Comparison of ENCODE assay signal across 9 mouse cellular contexts in the genomic region with DNA sequence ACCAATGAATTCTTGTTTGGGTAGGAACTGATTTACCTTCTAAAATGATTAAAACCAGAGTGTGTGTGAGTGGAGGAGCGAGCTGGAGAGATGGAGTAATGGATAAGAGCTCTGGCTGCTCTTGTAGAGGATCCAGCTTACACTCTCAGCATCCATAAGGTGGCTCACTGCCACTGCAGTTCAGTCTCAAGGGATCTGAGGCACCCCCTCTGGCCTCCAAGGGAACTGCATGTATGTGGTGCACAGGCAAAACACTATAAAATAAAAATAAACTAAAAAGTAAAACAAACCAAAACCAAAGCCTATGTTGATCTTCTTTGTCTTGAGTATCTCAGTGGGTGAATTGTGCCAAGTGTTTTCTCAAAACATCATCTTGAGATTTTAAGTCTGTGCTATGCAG. TPM values are rescaled to one million over a fixed set of nuclear protein-coding genes. Genes with fewer than 3 reads are reported as not detected.
DNase-seq lines count a peak whose midpoint lies in the region; ATAC-seq and TF ChIP-seq lines count a peak whose summit lies in the region.
"Had no signal": no experiment of that assay in that cellular context is flagged by ENCODE, and none has a peak within 500 bp of the region (broad histone marks: within the 10 kb centered on the region; RNA-seq: fewer than 3 reads in every experiment).

No protein-coding gene starts in this region.

- no peak overlapping the region for H3K9ac ChIP-seq in liver, adult 2 months (ENCODE audit: low read depth, low read length)
- H3K9ac ChIP-seq in liver, embryonic 12.5 days = no peak overlapping the region

- TF ChIP-seq CTCF in liver, adult 2 months (IDR thresholded peaks at IDR 0.05; ENCODE audit: low read depth, low read length) = peak; percentile 89

- peaks cover 16% of the 10 kb centered on the region for H3K4me1 ChIP-seq in liver, adult 2 months (ENCODE audit: control insufficient read depth, insufficient read depth, low read length)
- H3K4me1 ChIP-seq in liver, embryonic 12.5 days = peaks cover 38% of the 10 kb centered on the region

- no peak overlapping the region for H3K27ac ChIP-seq in liver, adult 2 months (replicated peaks; ENCODE audit: insufficient read depth, low read depth, low read length)
- no peak overlapping the region for H3K27ac ChIP-seq in liver, embryonic 12.5 days

- H3K27me3 ChIP-seq in liver, adult 2 months (ENCODE audit: control insufficient read depth, insufficient read depth, low read length) = no peaks in the 10 kb centered on the region
- H3K27me3 ChIP-seq in liver, embryonic 12.5 days (replicated peaks) = peaks cover 19% of the 10 kb centered on the region

- H3K9me3 ChIP-seq in liver, embryonic 12.5 days (replicated peaks) = no peaks in the 10 kb centered on the region

- TF ChIP-seq POLR2A in liver, adult 2 months (IDR thresholded peaks at IDR 0.05; ENCODE audit: extremely low read depth, insufficient read depth, low read length) = no peak

- peak; percentile 73 for DNase-seq in liver, adult 2 months (ENCODE audit: extremely low read depth, low read depth, low spot score)
- DNase-seq in Muller cell, postnatal 12 days (ENCODE audit: inconsistent ontology term) = peak; percentile 75
- DNase-seq in cerebellum, postnatal 10 days = peak; percentile 77 to 83
- DNase-seq in left cerebral cortex, adult 18-20 months (ENCODE audit: low spot score in 2 of 2) = peak; percentile 82 to 84
- peak; percentile 36 for DNase-seq in urinary bladder, postnatal 10 days (ENCODE audit: low spot score)

- no peak overlapping the region for H3K4me3 ChIP-seq in liver, adult 2 months (ENCODE audit: insufficient read depth, low read depth, low read length)
- no peak overlapping the region for H3K4me3 ChIP-seq in liver, embryonic 12.5 days
- H3K4me3 ChIP-seq: myocyte had no signal

- no peaks in the 10 kb centered on the region for H3K36me3 ChIP-seq in liver, adult 2 months (ENCODE audit: control insufficient read depth, insufficient read depth, low read length)
- H3K36me3 ChIP-seq in liver, embryonic 12.5 days = no peaks in the 10 kb centered on the region

- 32% methylated on average over 1 of the region's 1 CpGs for WGBS in liver, adult 2 months
- 13% methylated on average over 1 of the region's 1 CpGs for WGBS in liver, embryonic 12.5 days (ENCODE audit: insufficient replicate concordance)

- no peak for ATAC-seq in liver, embryonic 12.5 days
- peak; percentile 85 for ATAC-seq in granulocyte monocyte progenitor cell, adult 5-6 weeks (replicated peaks; ENCODE audit: poor library complexity, severe bottlenecking)
- ATAC-seq in neutrophil, adult 5-6 weeks (ENCODE audit: extremely low read depth, insufficient number of reproducible peaks, low FRiP score, poor library complexity, severe bottlenecking) = peak; percentile 88

- no peak overlapping the region for H3K4me2 ChIP-seq in liver, embryonic 12.5 days

- H3K79me2 ChIP-seq in liver, adult 2 months (ENCODE audit: control insufficient read depth, insufficient read depth, low read length) = no peaks in the 10 kb centered on the region

RNA-seq across cellular contexts. Expression of a gene that starts 4.6 kb away (rescaled TPM):
- total RNA-seq in liver, adult 2 months (2014; rRNA removed) = 0.18 and 0.34 TPM in 2 replicates
- 0.49 and 0.64 TPM in 2 replicates for polyA plus RNA-seq in liver, adult 2 months (2012; rRNA removed)
- polyA plus RNA-seq in liver, embryonic 12.5 days (2016; fragmentation: Nextera tagmentation; extraction: Ambion mirVana) = 0.25 TPM in 2 replicates
- not detected in 2 replicates for total RNA-seq in granulocyte monocyte progenitor cell, adult 5-6 weeks (2014; fragmentation: Nextera tagmentation)
- total RNA-seq in granulocyte monocyte progenitor cell, adult 5-6 weeks (2017) = not detected in 2 replicates
- under 1 TPM; 0.16 to 0.23 TPM for total RNA-seq in left cerebral cortex, adult 18-20 months (2021)
- total RNA-seq in neutrophil, adult 5-6 weeks (2017) = 0.37 TPM in 1 of 2 replicates, not detected in the other

RNA-seq across cellular contexts. Expression of a gene that starts 5.1 kb away (rescaled TPM):
- 29.8 and 32.5 TPM in 2 replicates for total RNA-seq in liver, adult 2 months (2014; rRNA removed)
- 13.3 and 15.4 TPM in 2 replicates for polyA plus RNA-seq in liver, adult 2 months (2012; rRNA removed)
- polyA plus RNA-seq in liver, embryonic 12.5 days (2016; fragmentation: Nextera tagmentation; extraction: Ambion mirVana) = 12.8 and 13.0 TPM in 2 replicates
- 8.8 and 12.8 TPM in 2 replicates for total RNA-seq in granulocyte monocyte progenitor cell, adult 5-6 weeks (2014; fragmentation: Nextera tagmentation)
- total RNA-seq in granulocyte monocyte progenitor cell, adult 5-6 weeks (2017) = 12.4 and 14.7 TPM in 2 replicates
- 10 to 100 TPM; 12.3 to 13.0 TPM for total RNA-seq in left cerebral cortex, adult 18-20 months (2021)
- total RNA-seq in neutrophil, adult 5-6 weeks (2017) = 157 and 158 TPM in 2 replicates

RNA-seq across cellular contexts. Expression of a gene that starts 20.5 kb away (rescaled TPM):
- 7.0 and 10.4 TPM in 2 replicates for total RNA-seq in liver, adult 2 months (2014; rRNA removed)
- polyA plus RNA-seq in liver, adult 2 months (2012; rRNA removed) = 13.4 and 16.1 TPM in 2 replicates
- 14.0 and 15.3 TPM in 2 replicates for polyA plus RNA-seq in liver, embryonic 12.5 days (2016; fragmentation: Nextera tagmentation; extraction: Ambion mirVana)
- total RNA-seq in granulocyte monocyte progenitor cell, adult 5-6 weeks (2014; fragmentation: Nextera tagmentation) = 13.8 and 15.3 TPM in 2 replicates
- total RNA-seq in granulocyte monocyte progenitor cell, adult 5-6 weeks (2017) = 6.5 and 13.5 TPM in 2 replicates
- total RNA-seq in left cerebral cortex, adult 18-20 months (2021) = 100 to 1,000 TPM in 1 of 2 experiments, 10 to 100 TPM in 1; 96.5 to 104 TPM
- total RNA-seq in neutrophil, adult 5-6 weeks (2017) = 9.7 and 16.3 TPM in 2 replicates

RNA-seq across cellular contexts. Expression of a gene that starts 25.8 kb away (rescaled TPM):
- total RNA-seq in liver, adult 2 months (2014; rRNA removed) = 0.65 and 0.81 TPM in 2 replicates
- 0.66 and 0.71 TPM in 2 replicates for polyA plus RNA-seq in liver, adult 2 months (2012; rRNA removed)
- 7.0 and 8.2 TPM in 2 replicates for polyA plus RNA-seq in liver, embryonic 12.5 days (2016; fragmentation: Nextera tagmentation; extraction: Ambion mirVana)
- 4.1 and 7.6 TPM in 2 replicates for total RNA-seq in granulocyte monocyte progenitor cell, adult 5-6 weeks (2014; fragmentation: Nextera tagmentation)
- 2.4 and 3.3 TPM in 2 replicates for total RNA-seq in granulocyte monocyte progenitor cell, adult 5-6 weeks (2017)
- total RNA-seq in left cerebral cortex, adult 18-20 months (2021) = 1 to 10 TPM; 6.2 to 9.0 TPM
- total RNA-seq in neutrophil, adult 5-6 weeks (2017) = 0.23 and 0.25 TPM in 2 replicates

RNA-seq across cellular contexts. Expression of a gene that starts 56.7 kb away (rescaled TPM):
- 0.18 and 0.60 TPM in 2 replicates for total RNA-seq in liver, adult 2 months (2014; rRNA removed)
- 0.30 and 0.43 TPM in 2 replicates for polyA plus RNA-seq in liver, adult 2 months (2012; rRNA removed)
- 3.3 and 5.3 TPM in 2 replicates for polyA plus RNA-seq in liver, embryonic 12.5 days (2016; fragmentation: Nextera tagmentation; extraction: Ambion mirVana)
- not detected in 2 replicates for total RNA-seq in granulocyte monocyte progenitor cell, adult 5-6 weeks (2014; fragmentation: Nextera tagmentation)
- not detected in 2 replicates for total RNA-seq in granulocyte monocyte progenitor cell, adult 5-6 weeks (2017)
- total RNA-seq in left cerebral cortex, adult 18-20 months (2021) = 1 to 10 TPM; 3.0 to 3.3 TPM
- not detected in 2 replicates for total RNA-seq in neutrophil, adult 5-6 weeks (2017)
